Mouse (Mus musculus) ES-Bruce4 (cell line): ENCODE data around the gene 2700049A03Rik.

Experiments used
- CTCF ChIP-seq: IDR thresholded peaks from one replicate; pipeline ENCODE4 v1.8.1; 2011; ENCODE audit warnings: low read depth, low read length
- POLR2A ChIP-seq: IDR thresholded peaks from one replicate; pipeline ENCODE4 v1.8.1; 2011; ENCODE audit warnings: low read length; ENCODE audit not compliant: insufficient read depth

GRCm38 (mm10) chr12:71116411-71116810 is 20.2 kb upstream of the 2700049A03Rik start:
- no peak for TF ChIP-seq CTCF
- TF ChIP-seq POLR2A, result no peak
